Mouse (Mus musculus): ENCODE data around the gene Pglyrp2.

DNA sequence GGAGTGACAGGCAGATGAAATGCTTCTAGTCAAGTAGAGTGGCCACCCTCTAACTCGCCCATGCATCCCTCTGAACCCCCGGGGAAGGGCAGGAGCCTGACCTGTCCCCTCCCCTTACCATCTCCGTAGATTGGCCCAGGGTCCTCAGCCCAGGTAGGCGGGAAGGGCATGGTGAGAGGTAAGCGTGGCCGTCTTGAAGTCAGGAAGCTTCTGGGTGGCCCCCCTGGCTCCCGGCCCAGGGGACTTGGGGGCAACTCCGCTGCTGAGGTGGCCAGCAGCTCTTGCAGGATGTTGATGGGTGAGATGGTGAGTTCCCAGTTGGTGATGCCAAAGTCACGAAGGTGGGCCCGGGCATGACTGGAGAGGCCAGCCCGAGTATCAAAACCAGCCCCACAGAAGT lies 56.3 kb downstream of the Pglyrp2 start:
- TF ChIP-seq CTCF (IDR thresholded peaks at IDR 0.05; ENCODE audit: borderline replicate concordance, control insufficient read depth, extremely low read depth, insufficient read depth, low read length, poor library complexity): no peak
- TF ChIP-seq POLR2A (IDR thresholded peaks at IDR 0.05; ENCODE audit: control insufficient read depth, extremely low read depth, insufficient read depth, low read length, poor library complexity): no peak

Measured in thymus, adult 2 months (tissue).